ENCODE assay signal across 20 mouse cellular contexts in genomic region chr10:24950223-24950622, GRCm38 (mm10). TPM values are rescaled to one million over a fixed set of nuclear protein-coding genes. Genes with fewer than 3 reads are reported as not detected.
"Had no signal": no experiment of that assay in that cellular context is flagged by ENCODE, and none has a peak within 500 bp of the region (broad histone marks: within the 10 kb centered on the region; RNA-seq: fewer than 3 reads in every experiment).

No protein-coding gene starts in this region.

- H3K36me3 ChIP-seq: limb, embryonic 10.5 days; limb, embryonic 13.5 days; liver, embryonic 15.5 days; midbrain, embryonic 12.5 days; midbrain, embryonic 15.5 days; neural tube, embryonic 13.5 days; stomach, embryonic 15.5 days had no signal

- H3K4me2 ChIP-seq: limb, embryonic 13.5 days; liver, embryonic 15.5 days; lung, embryonic 14.5 days; midbrain, embryonic 12.5 days; midbrain, embryonic 15.5 days; neural tube, embryonic 13.5 days; stomach, embryonic 15.5 days had no signal

- H3K4me3 ChIP-seq: layer of hippocampus, adult 2 months; limb, embryonic 10.5 days; limb, embryonic 13.5 days; liver, embryonic 15.5 days; midbrain, embryonic 12.5 days; midbrain, embryonic 15.5 days; myocyte; neural tube, embryonic 13.5 days; stomach, embryonic 15.5 days had no signal

- ATAC-seq: intestine, postnatal 0 days; midbrain, embryonic 15.5 days had no signal

- H3K27ac ChIP-seq: kidney, postnatal 0 days; layer of hippocampus, adult 2 months; limb, embryonic 10.5 days; limb, embryonic 13.5 days; liver, embryonic 15.5 days; midbrain, embryonic 12.5 days; midbrain, embryonic 15.5 days; neural tube, embryonic 13.5 days; stomach, embryonic 15.5 days had no signal

- H3K9ac ChIP-seq: limb, embryonic 13.5 days; liver, embryonic 15.5 days; lung, embryonic 14.5 days; midbrain, embryonic 12.5 days; midbrain, embryonic 15.5 days; neural tube, embryonic 13.5 days; stomach, embryonic 15.5 days had no signal

- H3K4me1 ChIP-seq: midbrain, embryonic 12.5 days; midbrain, embryonic 15.5 days; neural tube, embryonic 13.5 days; stomach, embryonic 15.5 days had no signal

- H3K9me3 ChIP-seq: limb, embryonic 10.5 days; limb, embryonic 13.5 days; liver, embryonic 15.5 days; midbrain, embryonic 12.5 days; midbrain, embryonic 15.5 days; neural tube, embryonic 13.5 days; stomach, embryonic 15.5 days had no signal

- DNase-seq: kidney, adult 2 months; kidney, postnatal 25 days; layer of hippocampus, adult 9-11 months; liver; lung, embryonic 14.5 days; lung, postnatal 10 days; lung, postnatal 36 days; right cerebral cortex, postnatal 4 days; thymus, postnatal 25 days had no signal

- H3K27me3 ChIP-seq: limb, embryonic 13.5 days; liver, embryonic 15.5 days; midbrain, embryonic 12.5 days; midbrain, embryonic 15.5 days; neural tube, embryonic 13.5 days; stomach, embryonic 15.5 days had no signal

RNA-seq across cellular contexts. Expression of gene Arg1, which starts 22.9 kb away (rescaled TPM):
- polyA plus RNA-seq: myocyte had no signal
